Mouse (Mus musculus): ENCODE measurements around the gene Heg1. TPM values are rescaled to one million over a fixed set of nuclear protein-coding genes. Genes with fewer than 3 reads are reported as not detected.

Gene Heg1
- polyA plus RNA-seq, 1 experiment from 2014 or later: 30.5 TPM

- ATAC-seq (replicated peaks; ENCODE audit: insufficient number of reproducible peaks, insufficient read depth, low FRiP score, low read depth): no peak
- Histone ChIP-seq H3K36me3 (peaks cover 51% of the 10 kb centered on the region), H3K4me3 (no peak overlapping the region), H3K9ac (no peak overlapping the region), H3K4me1 (replicated peaks) (peaks cover 4% of the 10 kb centered on the region; the same call in 1 of the 2 replicates), H3K27me3 (no peaks in the 10 kb centered on the region), H3K4me2 (no peak overlapping the region), H3K27ac (no peak overlapping the region), H3K9me3 (replicated peaks) (no peaks in the 10 kb centered on the region)
- 48% methylated on average over 5 of the region's 5 CpGs for WGBS
These were observed 76.4 kb downstream of the Heg1 start for GRCm38 (mm10) chr16:33760542-33760941.

- no peaks in the 10 kb centered on the region for H3K27me3 ChIP-seq
- H3K27ac ChIP-seq: no peak overlapping the region
- peaks cover 4% of the 10 kb centered on the region; the same call in 1 of the 2 replicates for H3K4me1 ChIP-seq (replicated peaks)
- H3K36me3 ChIP-seq: peaks cover 47% of the 10 kb centered on the region
- H3K4me2 ChIP-seq: no peak overlapping the region
- H3K4me3 ChIP-seq: no peak overlapping the region
- WGBS: 75% methylated on average over 11 of the region's 11 CpGs
- no peak for ATAC-seq (replicated peaks; ENCODE audit: insufficient number of reproducible peaks, insufficient read depth, low FRiP score, low read depth)
- no peak overlapping the region for H3K9ac ChIP-seq
- no peaks in the 10 kb centered on the region for H3K9me3 ChIP-seq (replicated peaks)
These were observed 76.8 kb downstream of the Heg1 start for GRCm38 (mm10) chr16:33760996-33761395.

- ATAC-seq (replicated peaks; ENCODE audit: insufficient number of reproducible peaks, insufficient read depth, low FRiP score, low read depth): no peak
- Histone ChIP-seq H3K4me1 (replicated peaks) (peaks cover 4% of the 10 kb centered on the region; the same call in 1 of the 2 replicates), H3K27ac (no peak overlapping the region), H3K36me3 (peaks cover 25% of the 10 kb centered on the region), H3K9me3 (replicated peaks) (no peaks in the 10 kb centered on the region), H3K9ac (no peak overlapping the region), H3K4me2 (no peak overlapping the region), H3K4me3 (no peak overlapping the region), H3K27me3 (no peaks in the 10 kb centered on the region)
- WGBS: 70% methylated on average over 12 of the region's 12 CpGs
These were observed 80.5 kb downstream of the Heg1 start for GRCm38 (mm10) chr16:33764501-33765193.

- H3K4me3 ChIP-seq: no peak overlapping the region
- H3K27ac ChIP-seq: no peak overlapping the region
- H3K4me1 ChIP-seq (replicated peaks): peaks cover 4% of the 10 kb centered on the region; the same call in 1 of the 2 replicates
- H3K36me3 ChIP-seq: peaks cover 22% of the 10 kb centered on the region
- 94% methylated on average over 2 of the region's 2 CpGs for WGBS
- H3K4me2 ChIP-seq: no peak overlapping the region
- no peaks in the 10 kb centered on the region for H3K27me3 ChIP-seq
- no peak overlapping the region for H3K9ac ChIP-seq
- ATAC-seq (replicated peaks; ENCODE audit: insufficient number of reproducible peaks, insufficient read depth, low FRiP score, low read depth): no peak
- no peaks in the 10 kb centered on the region for H3K9me3 ChIP-seq (replicated peaks)
These were observed 81.3 kb downstream of the Heg1 start for GRCm38 (mm10) chr16:33765477-33765876.

GRCm38 (mm10) chr16:33766309-33766708, 82.1 kb downstream of the Heg1 start:
- Histone ChIP-seq H3K4me3 (no peak overlapping the region), H3K4me1 (replicated peaks) (peaks cover 4% of the 10 kb centered on the region; the same call in 1 of the 2 replicates), H3K27me3 (no peaks in the 10 kb centered on the region), H3K9me3 (replicated peaks) (no peaks in the 10 kb centered on the region), H3K36me3 (peaks cover 18% of the 10 kb centered on the region), H3K9ac (no peak overlapping the region), H3K27ac (no peak overlapping the region), H3K4me2 (no peak overlapping the region)
- no peak for ATAC-seq (replicated peaks; ENCODE audit: insufficient number of reproducible peaks, insufficient read depth, low FRiP score, low read depth)
- WGBS: 78% methylated on average over 12 of the region's 12 CpGs

- H3K4me2 ChIP-seq: no peak overlapping the region
- WGBS: 66% methylated on average over 15 of the region's 15 CpGs
- H3K9ac ChIP-seq: no peak overlapping the region
- no peaks in the 10 kb centered on the region for H3K9me3 ChIP-seq (replicated peaks)
- peaks cover under 1% of the 10 kb centered on the region; the same call in 1 of the 2 replicates for H3K4me1 ChIP-seq (replicated peaks)
- H3K36me3 ChIP-seq: peaks cover 14% of the 10 kb centered on the region
- no peak overlapping the region for H3K4me3 ChIP-seq
- no peak overlapping the region for H3K27ac ChIP-seq
- H3K27me3 ChIP-seq: no peaks in the 10 kb centered on the region
- ATAC-seq (replicated peaks; ENCODE audit: insufficient number of reproducible peaks, insufficient read depth, low FRiP score, low read depth): no peak
These were observed 82.6 kb downstream of the Heg1 start for GRCm38 (mm10) chr16:33766757-33767156.

GRCm38 (mm10) chr16:33768491-33769278, 84.5 kb downstream of the Heg1 start:
- no peak for ATAC-seq (replicated peaks; ENCODE audit: insufficient number of reproducible peaks, insufficient read depth, low FRiP score, low read depth)
- Histone ChIP-seq H3K36me3 (peaks cover 3% of the 10 kb centered on the region; the same call in 1 of the 2 replicates), H3K4me1 (replicated peaks) (no peaks in the 10 kb centered on the region), H3K4me2 (no peak overlapping the region), H3K27ac (no peak overlapping the region), H3K27me3 (no peaks in the 10 kb centered on the region), H3K4me3 (no peak overlapping the region), H3K9ac (no peak overlapping the region), H3K9me3 (replicated peaks) (no peaks in the 10 kb centered on the region)
- WGBS: 90% methylated on average over 3 of the region's 3 CpGs

GRCm38 (mm10) chr16:33769848-33770247, 85.7 kb downstream of the Heg1 start:
- Histone ChIP-seq H3K9ac (no peak overlapping the region), H3K9me3 (replicated peaks) (no peaks in the 10 kb centered on the region), H3K27me3 (no peaks in the 10 kb centered on the region), H3K27ac (no peak overlapping the region), H3K4me3 (no peak overlapping the region), H3K4me2 (no peak overlapping the region), H3K4me1 (replicated peaks) (peaks cover 4% of the 10 kb centered on the region; the same call in 1 of the 2 replicates), H3K36me3 (peaks cover 3% of the 10 kb centered on the region; the same call in 1 of the 2 replicates)
- WGBS: 74% methylated on average over 7 of the region's 7 CpGs
- ATAC-seq (replicated peaks; ENCODE audit: insufficient number of reproducible peaks, insufficient read depth, low FRiP score, low read depth): no peak

GRCm38 (mm10) chr16:33770778-33771454, 86.7 kb downstream of the Heg1 start:
- Histone ChIP-seq H3K9ac (no peak overlapping the region), H3K4me1 (replicated peaks) (peaks cover 9% of the 10 kb centered on the region; the same call in 1 of the 2 replicates), H3K4me3 (no peak overlapping the region), H3K36me3 (no peaks in the 10 kb centered on the region), H3K27ac (no peak overlapping the region), H3K4me2 (no peak overlapping the region), H3K9me3 (replicated peaks) (no peaks in the 10 kb centered on the region), H3K27me3 (no peaks in the 10 kb centered on the region)
- 86% methylated on average over 4 of the region's 4 CpGs for WGBS
- no peak for ATAC-seq (replicated peaks; ENCODE audit: insufficient number of reproducible peaks, insufficient read depth, low FRiP score, low read depth)

- WGBS: 66% methylated on average over 5 of the region's 5 CpGs
- H3K27me3 ChIP-seq: no peaks in the 10 kb centered on the region
- no peaks in the 10 kb centered on the region for H3K9me3 ChIP-seq (replicated peaks)
- no peak overlapping the region for H3K27ac ChIP-seq
- ATAC-seq (replicated peaks; ENCODE audit: insufficient number of reproducible peaks, insufficient read depth, low FRiP score, low read depth): no peak
- no peak overlapping the region for H3K9ac ChIP-seq
- H3K4me1 ChIP-seq (replicated peaks): peaks cover 9% of the 10 kb centered on the region; the same call in 1 of the 2 replicates
- H3K4me3 ChIP-seq: no peak overlapping the region
- no peak overlapping the region for H3K4me2 ChIP-seq
- H3K36me3 ChIP-seq: no peaks in the 10 kb centered on the region
These were observed 88.6 kb downstream of the Heg1 start for GRCm38 (mm10) chr16:33772809-33773208.

- Histone ChIP-seq H3K4me1 (replicated peaks) (peaks cover 9% of the 10 kb centered on the region; the same call in 1 of the 2 replicates), H3K36me3 (no peaks in the 10 kb centered on the region), H3K9ac (no peak overlapping the region), H3K4me3 (no peak overlapping the region), H3K4me2 (no peak overlapping the region), H3K9me3 (replicated peaks) (no peaks in the 10 kb centered on the region), H3K27me3 (no peaks in the 10 kb centered on the region), H3K27ac (peak overlapping the region; percentile 46)
- no peak for ATAC-seq (replicated peaks; ENCODE audit: insufficient number of reproducible peaks, insufficient read depth, low FRiP score, low read depth)
- WGBS: 58% methylated on average over 3 of the region's 3 CpGs
These were observed 90.8 kb downstream of the Heg1 start for GRCm38 (mm10) chr16:33774972-33775371.

All from heart, embryonic 15.5 days (tissue).